Mouse (Mus musculus) layer of hippocampus, adult 9-10 months (tissue): ENCODE results near the gene Tctn3.

Source experiments
- DNase-seq: peaks from one replicate; pipeline ENCODE4 v3.0.0; 2022; ENCODE audit warnings: low spot score

Tctn3 gene

GRCm38 (mm10) chr19:40555136-40555535, 56.9 kb downstream of the Tctn3 start:
- DNase-seq: no peak

- DNase-seq: no peak
Measured at GRCm38 (mm10) chr19:40554343-40554742, 57.7 kb downstream of the Tctn3 start.

DNA sequence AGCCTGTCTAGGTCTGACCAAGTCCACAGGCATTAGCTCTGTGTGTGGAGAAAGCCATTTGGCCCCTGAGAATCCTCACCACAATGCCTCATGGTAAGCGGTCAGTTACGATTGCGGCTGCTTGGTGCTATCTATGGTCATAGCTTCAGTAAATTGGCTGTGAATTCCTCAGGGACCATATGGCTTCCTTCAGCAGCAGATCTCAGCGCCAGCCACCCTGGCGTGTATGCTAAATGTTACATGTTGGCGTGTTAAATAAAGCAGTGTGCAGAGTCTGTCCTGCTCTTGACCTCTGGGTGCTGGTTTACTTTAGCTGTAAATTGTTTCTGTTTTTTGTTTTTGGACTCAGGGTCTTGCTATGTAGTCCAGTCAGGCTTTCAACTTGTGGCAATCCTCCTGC, 58.2 kb downstream of the Tctn3 start:
- no peak for DNase-seq

- no peak for DNase-seq
Measured at GRCm38 (mm10) chr19:40553014-40553789, 58.8 kb downstream of the Tctn3 start.

DNA sequence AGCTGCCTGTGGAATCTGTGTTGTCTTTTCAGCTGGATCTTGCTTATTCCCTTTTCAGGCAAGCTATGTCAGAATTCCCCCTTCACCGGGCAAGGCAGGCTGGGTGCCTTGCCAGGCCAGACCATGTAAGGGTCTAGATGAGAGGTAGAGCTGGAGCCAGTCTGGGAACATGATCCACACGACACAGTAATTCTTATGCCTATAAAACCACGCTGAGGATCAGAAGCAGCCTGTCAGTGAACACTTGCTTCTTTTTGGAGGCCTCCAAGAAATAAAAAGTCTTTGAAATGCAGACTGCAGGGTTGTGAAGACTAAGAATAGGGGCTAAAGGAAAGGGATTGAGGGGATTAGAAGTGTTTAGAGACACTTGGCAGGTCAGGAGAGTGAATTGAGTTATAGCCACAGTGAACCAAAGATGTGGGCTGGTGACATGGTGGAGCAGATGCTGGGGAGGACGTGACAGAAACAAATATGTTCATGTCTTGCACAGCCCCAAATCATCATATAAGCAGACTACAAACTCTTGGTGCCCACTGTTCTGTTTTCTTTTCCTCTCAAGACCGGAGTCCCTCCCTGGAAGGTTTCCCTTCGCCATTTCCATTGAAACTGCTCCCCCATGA, 62.4 kb downstream of the Tctn3 start:
- no peak for DNase-seq

GRCm38 (mm10) chr19:40548796-40549515, 63.1 kb downstream of the Tctn3 start:
- no peak for DNase-seq

GRCm38 (mm10) chr19:40548386-40548785, 63.6 kb downstream of the Tctn3 start:
- no peak for DNase-seq
